Mouse (Mus musculus) liver, embryonic 14 days (tissue): Measurements from ENCODE around the gene Maged2. TPM values are rescaled to one million over a fixed set of nuclear protein-coding genes. Genes with fewer than 3 reads are reported as not detected.

Source experiments
- polyA plus RNA-seq: library from polyadenylated mRNA; depleted of rRNA; stranded (reverse); fragments of >200 nt; gene quantifications from 2 replicates; pipeline ENCODE4 v1.2.3, GENCODE M21; 2012; rRNA removed

The Maged2 gene
- polyA plus RNA-seq: 24.6 and 25.0 TPM in 2 replicates

GRCm38 (mm10) chrX:150814139-150814469 lies at the start of gene Maged2:
TSS of gene Maged2 (minus strand) at chrX:150814345.

Other genes with a start within 250 kb of the Maged2 start
- gene Pfkfb1, start 226.1 kb downstream of the Maged2 start, polyA plus RNA-seq: 6.3 and 7.0 TPM in 2 replicates
- 7.8 and 9.8 TPM in 2 replicates for gene Apex2, start 224.5 kb downstream of the Maged2 start, polyA plus RNA-seq
- gene Tro, start 156.8 kb downstream of the Maged2 start, polyA plus RNA-seq: 0.89 and 1.1 TPM in 2 replicates
- 5.8 and 6.6 TPM in 2 replicates for gene Gnl3l, start 203.0 kb upstream of the Maged2 start, polyA plus RNA-seq
- gene Fgd1, start 231.8 kb upstream of the Maged2 start, polyA plus RNA-seq: 3.1 and 3.7 TPM in 2 replicates